Mouse (Mus musculus): ENCODE data around the gene Tbc1d16. TPM values are rescaled to one million over a fixed set of nuclear protein-coding genes. Genes with fewer than 3 reads are reported as not detected.

Tbc1d16 gene
- polyA plus RNA-seq, 1 experiment from 2014 or later, result 15.0 TPM

GRCm38 (mm10) chr11:119144801-119145475 is 83.4 kb downstream of the Tbc1d16 start:
- no peaks in the 10 kb centered on the region for H3K9me3 ChIP-seq (replicated peaks)
- peaks cover 26% of the 10 kb centered on the region for H3K36me3 ChIP-seq
- no peak overlapping the region for H3K27ac ChIP-seq
- peaks cover 41% of the 10 kb centered on the region for H3K4me1 ChIP-seq
- ATAC-seq (replicated peaks; ENCODE audit: low FRiP score), result no peak
- no peak overlapping the region for H3K4me2 ChIP-seq
- WGBS, result 72% methylated on average over 16 of the region's 16 CpGs
- H3K27me3 ChIP-seq, result no peaks in the 10 kb centered on the region
- H3K9ac ChIP-seq, result no peak overlapping the region
- no peak overlapping the region for H3K4me3 ChIP-seq (replicated peaks)

- Histone ChIP-seq H3K4me3 (replicated peaks) (no peak overlapping the region), H3K9ac (no peak overlapping the region), H3K4me1 (peaks cover 41% of the 10 kb centered on the region), H3K9me3 (replicated peaks) (no peaks in the 10 kb centered on the region), H3K36me3 (peaks cover 12% of the 10 kb centered on the region; the same call in 1 of the 2 replicates), H3K27me3 (no peaks in the 10 kb centered on the region), H3K27ac (peak overlapping the region; percentile 45; the same call in 1 of the 2 replicates), H3K4me2 (no peak overlapping the region)
- 53% methylated on average over 16 of the region's 16 CpGs for whole genome bisulfite sequencing
- ATAC-seq (replicated peaks; ENCODE audit: low FRiP score), result no peak
Observed at GRCm38 (mm10) chr11:119143376-119144002, 84.8 kb downstream of the Tbc1d16 start.

GRCm38 (mm10) chr11:119142615-119143014 is 85.7 kb downstream of the Tbc1d16 start:
- 53% methylated on average over 8 of the region's 8 CpGs for WGBS
- Histone ChIP-seq H3K4me1 (peaks cover 47% of the 10 kb centered on the region), H3K9ac (no peak overlapping the region), H3K4me3 (replicated peaks) (no peak overlapping the region), H3K4me2 (no peak overlapping the region), H3K27ac (0 out of 2 replicates have a peak overlapping the region, but pooled peaks have one; percentile 32), H3K27me3 (no peaks in the 10 kb centered on the region), H3K36me3 (0 out of 2 replicates have a peak, but pooled peaks cover 3% of the 10 kb centered on the region), H3K9me3 (replicated peaks) (no peaks in the 10 kb centered on the region)
- ATAC-seq (replicated peaks; ENCODE audit: low FRiP score), result no peak

GRCm38 (mm10) chr11:119139026-119139425 is 89.3 kb downstream of the Tbc1d16 start:
- H3K27me3 ChIP-seq, result no peaks in the 10 kb centered on the region
- H3K4me1 ChIP-seq, result peaks cover 42% of the 10 kb centered on the region
- H3K4me2 ChIP-seq, result no peak overlapping the region
- H3K9ac ChIP-seq, result no peak overlapping the region
- no peak for ATAC-seq (replicated peaks; ENCODE audit: low FRiP score)
- 82% methylated on average over 6 of the region's 6 CpGs for WGBS
- no peak overlapping the region for H3K4me3 ChIP-seq (replicated peaks)
- H3K9me3 ChIP-seq (replicated peaks), result no peaks in the 10 kb centered on the region
- no peaks in the 10 kb centered on the region for H3K36me3 ChIP-seq
- no peak overlapping the region for H3K27ac ChIP-seq

GRCm38 (mm10) chr11:119138205-119138604 is 90.1 kb downstream of the Tbc1d16 start:
- no peaks in the 10 kb centered on the region for H3K27me3 ChIP-seq
- peaks cover 38% of the 10 kb centered on the region for H3K4me1 ChIP-seq
- no peak overlapping the region for H3K4me2 ChIP-seq
- H3K9ac ChIP-seq, result no peak overlapping the region
- H3K27ac ChIP-seq, result no peak overlapping the region
- no peak overlapping the region for H3K4me3 ChIP-seq (replicated peaks)
- WGBS, result 63% methylated on average over 9 of the region's 9 CpGs
- no peak for ATAC-seq (replicated peaks; ENCODE audit: low FRiP score)
- H3K9me3 ChIP-seq (replicated peaks), result no peaks in the 10 kb centered on the region
- no peaks in the 10 kb centered on the region for H3K36me3 ChIP-seq

GRCm38 (mm10) chr11:119134586-119134985 is 93.7 kb downstream of the Tbc1d16 start:
- Histone ChIP-seq H3K4me2 (no peak overlapping the region), H3K4me3 (replicated peaks) (no peak overlapping the region), H3K36me3 (no peaks in the 10 kb centered on the region), H3K9me3 (replicated peaks) (no peaks in the 10 kb centered on the region), H3K9ac (no peak overlapping the region), H3K27me3 (peaks cover 10% of the 10 kb centered on the region), H3K4me1 (peaks cover 39% of the 10 kb centered on the region), H3K27ac (peak overlapping the region; percentile 39)
- ATAC-seq (replicated peaks; ENCODE audit: low FRiP score), result no peak
- WGBS, result 47% methylated on average over 17 of the region's 17 CpGs

GRCm38 (mm10) chr11:119133437-119134221 is 94.7 kb downstream of the Tbc1d16 start:
- ATAC-seq (replicated peaks; ENCODE audit: low FRiP score), result no peak
- no peak overlapping the region for H3K4me3 ChIP-seq (replicated peaks)
- no peaks in the 10 kb centered on the region for H3K9me3 ChIP-seq (replicated peaks)
- peaks cover 19% of the 10 kb centered on the region for H3K27me3 ChIP-seq
- H3K4me2 ChIP-seq, result no peak overlapping the region
- H3K4me1 ChIP-seq, result peaks cover 49% of the 10 kb centered on the region
- peak overlapping the region; percentile 39 for H3K27ac ChIP-seq
- no peaks in the 10 kb centered on the region for H3K36me3 ChIP-seq
- H3K9ac ChIP-seq, result no peak overlapping the region
- 71% methylated on average over 5 of the region's 5 CpGs for WGBS

- Histone ChIP-seq H3K27ac (no peak overlapping the region), H3K4me1 (peaks cover 55% of the 10 kb centered on the region), H3K27me3 (peaks cover 30% of the 10 kb centered on the region), H3K9me3 (replicated peaks) (no peaks in the 10 kb centered on the region), H3K4me3 (replicated peaks) (no peak overlapping the region), H3K4me2 (no peak overlapping the region), H3K9ac (no peak overlapping the region), H3K36me3 (no peaks in the 10 kb centered on the region)
- WGBS, result 81% methylated on average over 14 of the region's 14 CpGs
- ATAC-seq (replicated peaks; ENCODE audit: low FRiP score), result no peak
Observed at GRCm38 (mm10) chr11:119132198-119133035, 95.9 kb downstream of the Tbc1d16 start.

- WGBS, result 3% methylated on average over 24 of the region's 24 CpGs
- H3K9ac ChIP-seq, result no peak overlapping the region
- peaks cover 68% of the 10 kb centered on the region for H3K4me1 ChIP-seq
- ATAC-seq (replicated peaks; ENCODE audit: low FRiP score), result no peak
- peak overlapping the region; percentile 15 for H3K4me3 ChIP-seq (replicated peaks)
- no peaks in the 10 kb centered on the region for H3K36me3 ChIP-seq
- H3K27ac ChIP-seq, result no peak overlapping the region
- H3K4me2 ChIP-seq, result peak overlapping the region; percentile 47
- peaks cover 30% of the 10 kb centered on the region for H3K27me3 ChIP-seq
- H3K9me3 ChIP-seq (replicated peaks), result no peaks in the 10 kb centered on the region
Observed at GRCm38 (mm10) chr11:119130081-119130765, 98.1 kb downstream of the Tbc1d16 start.

- Histone ChIP-seq H3K9me3 (replicated peaks) (no peaks in the 10 kb centered on the region), H3K27ac (no peak overlapping the region), H3K4me2 (peak overlapping the region; percentile 47; the same call in 1 of the 2 replicates), H3K4me1 (peaks cover 64% of the 10 kb centered on the region), H3K36me3 (no peaks in the 10 kb centered on the region), H3K27me3 (peaks cover 35% of the 10 kb centered on the region), H3K9ac (no peak overlapping the region), H3K4me3 (replicated peaks) (peak overlapping the region; percentile 15)
- ATAC-seq (replicated peaks; ENCODE audit: low FRiP score), result no peak
- WGBS, result 48% methylated on average over 18 of the region's 18 CpGs
Observed at GRCm38 (mm10) chr11:119129281-119130058, 98.8 kb downstream of the Tbc1d16 start.

Data from kidney, embryonic 15.5 days (tissue).